ENCODE assay signal across 17 mouse cellular contexts in the genomic region with DNA sequence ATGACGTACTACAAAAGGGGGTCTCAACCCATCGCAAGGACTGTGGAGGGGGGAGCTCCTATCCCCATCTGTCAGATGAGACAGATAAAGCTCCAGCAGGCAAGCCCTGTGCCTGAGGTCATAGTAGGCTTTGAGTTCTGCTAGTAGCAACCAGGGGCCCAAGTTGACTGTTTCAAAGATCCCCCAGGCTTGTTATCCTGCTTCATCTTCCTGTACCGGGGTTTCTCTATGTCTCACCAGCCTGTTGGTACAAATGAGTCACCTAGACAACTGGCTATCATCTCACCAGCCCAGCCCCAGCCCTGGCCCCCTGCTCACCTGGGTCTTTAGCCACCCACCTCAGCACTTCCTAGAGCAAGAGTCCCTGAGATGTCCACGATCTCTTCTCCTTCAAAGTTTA.
"Had no signal": no experiment of that assay in that cellular context is flagged by ENCODE, and none has a peak within 500 bp of the region (broad histone marks: within the 10 kb centered on the region; RNA-seq: fewer than 3 reads in every experiment).

No protein-coding gene starts in this region.

- ATAC-seq: hindbrain, embryonic 16.5 days; intestine, embryonic 15.5 days; intestine, postnatal 0 days; liver, embryonic 12.5 days had no signal

- DNase-seq: gastrocnemius, adult 2 months; gastrocnemius, postnatal 10 days; gastrocnemius, postnatal 25 days; heart, adult 18-20 months; heart, postnatal 10 days; kidney, adult 18-20 months; kidney, adult 8-10 months; kidney, postnatal 10 days; kidney, postnatal 25 days; kidney, postnatal 4 days; layer of hippocampus, adult 9-11 months; layer of hippocampus, postnatal 36 days; left cerebral cortex, postnatal 4 days had no signal
